Mouse (Mus musculus) kidney, adult 9 months (tissue): ENCODE data around the gene Il33.
"Not testable (repeated sequence)": the region's sequence is repeated elsewhere in the genome, so short reads cannot be mapped to it uniquely, and the experiment has no call there.

Source experiments
- DNase-seq: peaks from one replicate; pipeline ENCODE4 v3.0.0; 2022

Il33 gene

GRCm38 (mm10) chr19:29940239-29940638 is 15.3 kb downstream of the Il33 start:
- peak; percentile 47 for DNase-seq

GRCm38 (mm10) chr19:29941208-29941607 is 16.3 kb downstream of the Il33 start:
- DNase-seq: no peak

DNA sequence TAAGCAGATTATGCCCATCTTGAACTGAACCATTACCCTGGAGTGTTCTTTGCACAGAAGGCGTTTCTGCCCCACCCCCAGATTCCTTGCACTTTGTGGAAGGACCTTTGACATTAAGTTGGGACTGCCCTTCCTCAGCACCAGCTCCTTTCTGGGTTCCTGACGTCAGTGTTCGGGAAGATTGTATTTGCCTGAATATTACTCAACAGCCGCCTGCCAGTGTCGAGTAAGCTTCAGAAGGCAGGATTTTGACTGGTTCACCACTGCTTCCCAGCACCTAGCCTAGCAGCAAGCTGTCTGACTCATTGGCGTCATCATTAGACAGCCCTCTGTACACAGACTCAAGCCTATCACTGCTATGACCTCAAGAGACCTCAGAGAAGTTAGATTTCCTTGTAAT is 17.4 kb downstream of the Il33 start:
- peak; percentile 70 for DNase-seq

GRCm38 (mm10) chr19:29944426-29944825 is 19.5 kb downstream of the Il33 start:
- no peak for DNase-seq

DNA sequence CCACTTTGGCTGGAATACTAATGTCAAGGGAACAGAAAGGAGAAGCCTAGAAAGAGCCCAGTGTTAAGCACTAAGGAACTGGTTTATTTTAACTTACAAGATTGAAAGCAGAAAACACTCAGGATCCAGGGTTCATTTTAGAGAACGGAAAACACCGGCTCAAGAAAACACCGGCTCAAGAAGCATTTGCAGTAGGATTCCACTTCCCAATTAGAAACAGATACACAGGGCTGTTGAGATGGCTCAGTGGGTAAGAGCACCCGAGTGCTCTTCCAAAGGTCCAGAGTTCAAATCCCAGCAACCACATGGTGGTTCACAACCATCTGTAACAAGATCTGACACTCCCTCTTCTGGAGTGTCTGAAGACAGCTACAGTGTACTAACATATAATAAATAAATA is 20.0 kb downstream of the Il33 start:
- not testable (repeated sequence) for DNase-seq

GRCm38 (mm10) chr19:29945557-29946422 is 20.9 kb downstream of the Il33 start:
- DNase-seq: peak; percentile 51

- DNase-seq: peak; percentile 70
These were observed 21.5 kb downstream of the Il33 start for GRCm38 (mm10) chr19:29946423-29946716.

DNA sequence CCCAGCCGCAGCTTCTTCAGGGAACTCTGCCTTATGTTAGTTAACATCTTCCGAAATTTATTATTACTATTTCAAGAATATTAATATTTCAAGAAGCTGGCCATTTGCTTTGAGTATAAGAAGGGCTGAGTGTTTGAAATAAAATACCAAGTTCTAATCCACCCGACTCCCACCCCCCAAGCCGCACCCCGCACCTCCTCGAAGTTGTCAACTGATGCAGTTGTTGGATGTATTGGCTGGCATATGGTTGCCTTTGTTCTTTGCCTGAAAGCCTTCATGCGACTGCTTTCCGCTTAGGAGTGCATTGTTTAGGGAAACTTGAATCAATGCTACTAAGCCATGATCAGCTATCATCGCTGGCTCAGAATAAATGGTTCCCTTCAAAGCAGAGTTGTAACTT is 22.1 kb downstream of the Il33 start:
- DNase-seq: no peak

DNA sequence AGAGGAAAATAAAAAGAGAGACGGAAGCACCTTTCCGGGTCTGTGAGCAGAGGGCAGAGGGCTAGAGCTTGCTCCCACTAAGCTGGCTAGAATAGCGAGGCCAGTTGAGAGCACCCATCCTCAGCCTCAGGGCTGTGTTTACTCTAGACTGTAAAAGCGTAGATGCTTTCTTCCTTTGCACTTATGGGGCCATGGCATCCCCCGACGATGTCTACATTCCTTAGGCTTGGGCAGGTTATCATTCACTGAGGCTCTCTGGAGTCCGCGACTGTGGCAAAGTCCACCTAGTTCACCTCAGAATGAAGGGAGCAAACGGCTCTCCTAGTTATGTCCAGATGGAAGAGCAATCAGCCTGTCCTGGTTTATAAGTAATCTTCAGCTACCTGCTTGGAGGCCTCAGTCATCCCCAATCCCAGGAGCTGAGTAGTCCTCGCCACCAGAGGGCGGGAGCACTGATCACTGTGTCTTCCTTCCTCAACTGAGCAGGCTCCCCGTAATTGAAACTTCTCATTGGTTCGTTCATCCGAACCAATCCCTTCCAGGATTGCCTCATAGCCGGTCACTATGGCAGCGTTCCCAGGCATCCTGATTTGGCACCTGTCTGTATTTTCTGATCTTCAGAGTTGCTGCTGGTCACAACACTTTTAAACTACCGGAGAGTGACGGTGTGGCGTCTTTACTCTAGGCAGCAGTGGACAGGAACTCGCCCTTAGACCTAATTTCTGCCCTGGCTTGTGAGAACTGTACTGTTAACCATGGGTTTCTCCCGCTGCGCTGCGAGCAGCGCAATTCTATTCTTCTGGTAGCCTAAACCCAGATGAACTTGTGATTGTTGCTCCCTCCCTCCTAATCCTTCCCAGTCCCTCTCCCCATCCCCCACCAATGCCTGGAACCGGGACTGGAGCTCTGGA is 23.2 kb downstream of the Il33 start:
- DNase-seq: peak; percentile 98

GRCm38 (mm10) chr19:29952538-29952937 is 27.6 kb downstream of the Il33 start:
- DNase-seq: no peak

GRCm38 (mm10) chr19:29953833-29954232 is 28.9 kb downstream of the Il33 start:
- DNase-seq: no peak

GRCm38 (mm10) chr19:29955454-29955853 is 30.5 kb downstream of the Il33 start:
- no peak for DNase-seq

- DNase-seq: no peak
These were observed 36.0 kb downstream of the Il33 start for GRCm38 (mm10) chr19:29960906-29961305.

DNA sequence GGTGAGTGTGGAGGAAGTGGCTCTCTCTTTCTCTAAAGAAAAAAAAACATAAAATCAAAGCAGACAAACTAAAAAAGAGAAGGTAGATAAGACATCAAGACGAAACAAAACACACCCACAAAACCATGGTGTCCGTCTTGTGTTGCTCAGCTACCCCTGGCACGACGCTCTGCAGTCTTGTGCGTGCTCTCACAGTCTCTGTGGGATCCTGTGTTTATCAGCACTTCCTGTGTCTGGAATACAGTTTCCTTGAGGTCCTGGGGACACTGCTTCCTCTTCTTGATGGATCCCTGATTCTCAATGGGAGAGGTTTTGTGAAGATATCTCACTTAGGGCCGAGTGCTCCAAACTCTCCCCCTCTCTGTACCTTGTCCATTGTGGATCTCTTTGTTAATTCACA is 36.9 kb downstream of the Il33 start:
- no peak for DNase-seq

GRCm38 (mm10) chr19:29963598-29964092 is 38.7 kb downstream of the Il33 start:
- no peak for DNase-seq

- peak; percentile 43 for DNase-seq
These were observed 43.0 kb downstream of the Il33 start for GRCm38 (mm10) chr19:29967960-29968359.

GRCm38 (mm10) chr19:29973396-29973795 is 48.5 kb downstream of the Il33 start:
- no peak for DNase-seq

DNA sequence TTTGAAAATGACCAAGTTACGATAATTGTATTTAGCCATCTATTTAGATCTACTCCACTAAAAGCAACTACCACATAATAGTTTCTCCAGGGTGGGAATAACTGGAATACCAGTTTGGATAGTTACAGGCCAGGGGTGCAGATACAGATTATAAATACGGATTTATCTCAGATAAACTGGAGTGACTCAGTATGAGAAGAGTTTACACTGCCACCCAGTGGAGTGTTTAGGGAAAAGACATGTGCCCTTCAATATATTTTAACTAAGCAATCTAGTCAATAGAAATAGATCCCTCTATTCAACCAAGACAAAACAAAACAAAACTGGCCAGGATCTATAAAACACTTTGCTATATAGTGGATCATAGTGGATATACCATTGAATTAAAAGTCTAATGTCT is 53.9 kb downstream of the Il33 start:
- peak; percentile 73 for DNase-seq

- DNase-seq: no peak
These were observed 54.7 kb downstream of the Il33 start for GRCm38 (mm10) chr19:29979452-29980089.

GRCm38 (mm10) chr19:29984208-29985005 is 59.5 kb downstream of the Il33 start:
- peak; percentile 96 for DNase-seq

DNA sequence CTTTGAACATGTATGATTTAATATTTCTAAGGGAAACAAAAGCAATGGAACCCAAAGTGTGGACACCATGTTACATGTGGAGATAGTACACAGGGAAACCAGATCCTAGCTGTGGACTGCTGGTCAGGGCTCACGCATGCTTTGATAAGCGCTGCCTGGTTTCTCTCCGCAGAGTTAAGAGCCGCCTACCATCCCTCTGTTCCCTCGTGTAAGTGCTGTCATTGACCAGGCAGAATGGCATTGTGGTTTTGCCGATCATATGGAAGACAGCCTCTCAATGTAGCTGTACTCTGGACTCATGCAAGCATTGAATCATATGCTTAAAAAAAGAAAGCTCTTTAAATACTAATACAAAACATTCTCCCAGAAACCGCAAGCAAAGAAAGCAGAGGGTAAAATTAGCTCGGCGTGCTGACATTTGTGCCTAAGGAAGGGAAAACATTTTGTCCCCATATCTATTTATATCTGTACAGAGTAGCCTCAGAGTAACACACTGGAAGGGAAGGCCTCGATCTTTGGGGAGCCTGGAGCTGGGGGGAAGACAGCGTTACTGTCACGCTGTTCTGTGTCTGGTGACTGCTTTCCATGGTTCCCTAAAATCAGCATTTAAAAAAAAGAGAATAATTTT is 61.7 kb downstream of the Il33 start:
- no peak for DNase-seq
